Mouse (Mus musculus) neural tube, embryonic 14.5 days (tissue): ENCODE data around the gene Myo1d. TPM values are rescaled to one million over a fixed set of nuclear protein-coding genes. Genes with fewer than 3 reads are reported as not detected.

Experiments used
- ATAC-seq: fragments of 200-750 bp; cut with Nextera tagmentation; 2 replicates; pipeline ENCODE4 v1.8.0; 2017; ENCODE audit warnings: low read depth, mild to moderate bottlenecking, moderate TSS enrichment, moderate library complexity
- H3K27ac ChIP-seq: fragments of 300-500 bp; sonication (generic); 2 replicates; pipeline ENCODE4 v1.5.1; 2014; ENCODE audit warnings: low read depth, mild to moderate bottlenecking, control low read depth, low read length, moderate library complexity, mixed read lengths
- H3K27me3 ChIP-seq: fragments of 300-500 bp; sonication (generic); 2 replicates; pipeline ENCODE4 v1.6.1; 2014; ENCODE audit warnings: low read length; ENCODE audit not compliant: control insufficient read depth, insufficient read depth
- H3K36me3 ChIP-seq: fragments of 300-500 bp; sonication (generic); 2 replicates; pipeline ENCODE4 v1.6.1; 2014; ENCODE audit warnings: low read length, mixed read lengths; ENCODE audit not compliant: control insufficient read depth, insufficient read depth
- H3K4me1 ChIP-seq: fragments of 300-500 bp; sonication (generic); 2 replicates; pipeline ENCODE4 v1.6.1; 2014; ENCODE audit warnings: low read length; ENCODE audit not compliant: control insufficient read depth, insufficient read depth
- H3K4me2 ChIP-seq: fragments of 300-500 bp; sonication (generic); 2 replicates; pipeline ENCODE4 v1.6.1; 2014; ENCODE audit warnings: mild to moderate bottlenecking, low read depth, low read length, control low read depth
- H3K4me3 ChIP-seq: fragments of 300-500 bp; sonication (generic); 2 replicates; pipeline ENCODE4 v1.5.1; 2014; ENCODE audit warnings: low read depth, low read length, control low read depth, mixed read lengths
- H3K9ac ChIP-seq: fragments of 300-500 bp; sonication (generic); replicated peaks from 2 replicates; pipeline ENCODE4 v1.6.1; 2014; ENCODE audit warnings: low read depth, mild to moderate bottlenecking, control low read depth, low read length, mixed read lengths
- H3K9me3 ChIP-seq: fragments of 300-500 bp; sonication (generic); 2 replicates; pipeline ENCODE4 v1.6.1; 2016; ENCODE audit warnings: low read length; ENCODE audit not compliant: control insufficient read depth
- WGBS: fragments of 180-500 bp; shearing (Covaris S2); extraction: QIAGEN DNeasy Blood & Tissue Kit; methylation state at CpG from one replicate; pipeline ENCODE4 v1.1.7; 2014; 5-methylcytosine and 5-hydroxymethylcytosine counted together
- polyA plus RNA-seq: library from polyadenylated mRNA; unstranded; fragments of >200 nt; fragmentation: Nextera tagmentation; extraction: Ambion mirVana; gene quantifications from 2 replicates; pipeline ENCODE4 v1.2.1, GENCODE M21; 2014

The Myo1d gene
- polyA plus RNA-seq, 1 experiment from 2014 or later, result 2.4 TPM

DNA sequence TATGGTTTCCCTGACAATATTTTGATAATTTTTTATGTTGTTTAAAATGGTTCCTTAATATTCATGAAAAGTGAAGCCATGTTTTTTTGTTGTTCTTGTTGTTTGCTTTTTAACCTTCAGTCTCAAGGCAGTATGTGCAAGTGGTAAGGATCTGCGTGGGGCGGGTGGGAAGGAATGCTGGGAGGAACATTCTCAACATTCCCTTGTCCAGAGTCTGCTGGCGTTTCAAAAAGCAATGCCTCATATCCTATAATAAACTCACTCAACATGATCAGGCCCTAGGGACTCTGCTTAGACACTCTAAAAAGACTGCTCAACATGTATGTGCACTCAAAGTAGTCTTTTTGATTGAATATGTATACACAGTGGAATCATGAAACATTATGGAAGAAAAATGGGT lies 97.1 kb downstream of the Myo1d start:
- H3K4me1 ChIP-seq, result no peaks in the 10 kb centered on the region
- no peaks in the 10 kb centered on the region for H3K36me3 ChIP-seq
- no peak overlapping the region for H3K9ac ChIP-seq
- no peak overlapping the region for H3K27ac ChIP-seq
- ATAC-seq, result no peak
- WGBS, result 71% methylated on average over 3 of the region's 3 CpGs
- no peaks in the 10 kb centered on the region for H3K9me3 ChIP-seq
- no peaks in the 10 kb centered on the region for H3K27me3 ChIP-seq
- H3K4me2 ChIP-seq, result no peak overlapping the region
- no peak overlapping the region for H3K4me3 ChIP-seq

DNA sequence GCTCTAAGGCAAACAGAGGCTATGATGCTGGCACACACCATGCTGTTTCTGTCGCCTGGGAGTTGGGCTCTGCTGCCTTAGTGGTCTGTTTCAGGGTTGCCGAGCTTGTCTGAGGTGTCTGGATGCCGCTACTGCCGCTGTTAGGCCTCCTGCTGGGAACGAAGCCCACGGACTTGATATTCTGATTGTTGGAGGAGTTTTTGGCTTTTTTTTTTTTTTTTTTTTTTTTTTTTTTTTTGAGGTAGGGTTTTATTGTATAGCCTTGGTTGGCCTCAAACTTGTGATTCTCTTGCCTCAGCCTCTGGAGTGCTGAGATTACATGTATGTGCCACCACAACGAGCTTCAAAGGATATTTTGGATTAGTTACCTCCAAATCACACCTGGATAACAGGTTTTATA lies 106.8 kb downstream of the Myo1d start:
- 37% methylated on average over 7 of the region's 7 CpGs for WGBS
- no peak overlapping the region for H3K4me2 ChIP-seq
- no peak overlapping the region for H3K27ac ChIP-seq
- H3K27me3 ChIP-seq, result no peaks in the 10 kb centered on the region
- no peak overlapping the region for H3K9ac ChIP-seq
- no peaks in the 10 kb centered on the region for H3K4me1 ChIP-seq
- no peak overlapping the region for H3K4me3 ChIP-seq
- no peak for ATAC-seq
- no peaks in the 10 kb centered on the region for H3K36me3 ChIP-seq
- no peaks in the 10 kb centered on the region for H3K9me3 ChIP-seq

DNA sequence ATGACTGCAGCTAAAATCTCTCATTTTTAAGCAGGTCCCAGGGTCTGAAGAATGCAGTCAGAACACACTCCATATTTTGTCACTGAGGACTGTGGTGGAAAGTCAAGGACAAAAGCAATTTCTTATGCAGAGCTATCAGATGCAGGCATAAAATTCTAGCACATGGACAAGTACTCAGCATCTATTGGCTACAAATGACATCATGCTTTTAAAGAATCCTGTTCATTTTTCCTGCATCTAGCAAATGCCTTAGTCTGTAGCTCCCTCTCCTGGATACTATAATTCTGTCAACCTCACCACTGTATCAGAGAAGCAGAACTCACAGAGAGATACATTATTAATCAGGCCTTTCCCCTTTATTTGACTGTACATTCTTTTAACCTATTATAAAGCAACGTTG lies 109.4 kb downstream of the Myo1d start:
- no peaks in the 10 kb centered on the region for H3K27me3 ChIP-seq
- WGBS, result 46% methylated on average over 1 of the region's 1 CpGs
- H3K4me1 ChIP-seq, result no peaks in the 10 kb centered on the region
- peak overlapping the region; percentile 4; the same call in 1 of the 2 replicates for H3K27ac ChIP-seq
- H3K4me3 ChIP-seq, result no peak overlapping the region
- H3K9ac ChIP-seq, result no peak overlapping the region; the same call in 1 of the 2 replicates
- no peaks in the 10 kb centered on the region for H3K36me3 ChIP-seq
- ATAC-seq, result peak; percentile 92
- no peaks in the 10 kb centered on the region for H3K9me3 ChIP-seq
- H3K4me2 ChIP-seq, result no peak overlapping the region

DNA sequence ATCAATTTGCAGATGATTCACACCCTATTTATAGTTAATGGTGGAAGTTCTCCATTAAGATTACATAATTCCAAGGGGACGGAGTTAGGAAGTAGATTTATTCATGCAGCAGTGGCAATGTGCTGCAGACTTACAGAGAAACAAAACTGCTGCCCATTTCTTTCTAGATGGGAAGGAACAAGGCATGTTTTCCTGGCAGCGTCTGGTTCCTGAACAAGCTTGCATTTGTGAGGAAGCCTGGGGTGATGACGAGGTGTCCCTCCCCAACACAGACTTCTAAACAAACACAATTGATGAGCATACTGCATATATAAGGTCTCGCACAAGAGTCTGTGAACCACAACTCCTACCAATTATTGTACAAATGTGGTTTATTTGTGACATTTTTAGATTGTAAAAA lies 109.9 kb downstream of the Myo1d start:
- H3K27ac ChIP-seq, result peak overlapping the region; percentile 4
- H3K9ac ChIP-seq, result no peak overlapping the region; the same call in 1 of the 2 replicates
- H3K27me3 ChIP-seq, result no peaks in the 10 kb centered on the region
- no peak overlapping the region for H3K4me3 ChIP-seq
- no peak; the same call in 1 of the 2 replicates for ATAC-seq
- 62% methylated on average over 4 of the region's 4 CpGs for WGBS
- no peak overlapping the region for H3K4me2 ChIP-seq
- no peaks in the 10 kb centered on the region for H3K9me3 ChIP-seq
- no peaks in the 10 kb centered on the region for H3K4me1 ChIP-seq
- H3K36me3 ChIP-seq, result no peaks in the 10 kb centered on the region

DNA sequence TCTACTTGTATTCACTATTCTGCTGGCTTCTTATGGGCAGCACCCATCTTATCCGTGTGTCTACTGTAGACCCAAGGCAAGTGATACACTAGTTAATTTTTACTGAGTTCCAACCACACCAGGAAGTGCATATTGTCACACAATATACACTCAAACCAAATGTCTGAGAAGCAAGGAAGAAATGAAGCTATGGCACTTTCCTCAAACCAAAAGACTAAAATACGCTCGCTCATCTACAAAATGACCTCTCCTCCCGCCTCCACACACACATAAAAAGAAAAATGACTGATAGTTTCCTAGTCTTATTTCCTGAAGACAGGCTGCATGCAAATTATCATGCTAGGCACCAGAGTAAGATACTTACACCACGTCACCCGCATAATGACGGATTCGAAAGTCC lies 113.6 kb downstream of the Myo1d start:
- H3K36me3 ChIP-seq, result no peaks in the 10 kb centered on the region
- no peak for ATAC-seq
- H3K4me2 ChIP-seq, result no peak overlapping the region
- no peak overlapping the region for H3K27ac ChIP-seq
- H3K27me3 ChIP-seq, result no peaks in the 10 kb centered on the region
- H3K9ac ChIP-seq, result no peak overlapping the region
- H3K9me3 ChIP-seq, result no peaks in the 10 kb centered on the region
- WGBS, result 95% methylated on average over 8 of the region's 8 CpGs
- no peaks in the 10 kb centered on the region for H3K4me1 ChIP-seq
- H3K4me3 ChIP-seq, result no peak overlapping the region

DNA sequence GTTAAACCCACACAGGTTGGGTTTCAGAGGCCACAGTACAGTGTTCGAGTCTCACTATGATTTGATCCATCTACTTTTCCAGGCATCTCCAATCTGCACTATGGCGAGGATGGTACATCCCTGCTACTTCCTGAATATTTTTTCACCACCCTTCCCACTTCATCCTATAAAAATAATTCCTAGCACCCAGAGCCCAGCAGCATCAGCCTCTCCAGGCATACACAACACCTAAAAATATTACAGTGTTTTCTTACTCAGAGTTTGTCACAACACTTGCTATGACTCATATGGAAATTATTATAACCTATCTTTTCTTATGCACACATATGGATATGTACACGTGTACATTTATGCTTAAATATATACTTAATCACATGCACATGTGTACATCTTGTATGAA lies 115.6 kb downstream of the Myo1d start:
- Histone ChIP-seq H3K4me2 (no peak overlapping the region), H3K4me1 (no peaks in the 10 kb centered on the region), H3K27ac (no peak overlapping the region), H3K9ac (no peak overlapping the region), H3K36me3 (no peaks in the 10 kb centered on the region), H3K9me3 (no peaks in the 10 kb centered on the region), H3K4me3 (no peak overlapping the region), H3K27me3 (no peaks in the 10 kb centered on the region)
- no peak for ATAC-seq
- 90% methylated on average over 3 of the region's 3 CpGs for WGBS

DNA sequence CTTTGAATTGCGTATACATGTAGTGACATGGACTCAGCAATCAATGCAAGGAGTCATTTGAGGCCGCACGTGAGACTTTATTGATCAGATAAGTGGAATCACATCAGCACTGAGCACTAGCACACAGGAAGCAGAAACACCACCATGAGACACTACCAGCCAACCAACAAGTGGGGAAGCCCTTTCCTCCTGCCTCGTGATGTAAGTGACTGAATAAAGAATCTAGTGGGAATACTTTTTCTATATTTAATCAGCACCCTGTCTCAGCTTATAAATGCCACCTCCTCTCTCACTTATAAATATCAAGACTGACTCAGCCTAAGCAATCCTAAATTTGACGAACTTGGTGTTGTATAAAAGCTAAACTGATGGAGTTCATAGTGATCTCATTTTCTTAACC lies 134.7 kb downstream of the Myo1d start:
- Histone ChIP-seq H3K4me3 (no peak overlapping the region), H3K4me2 (no peak overlapping the region), H3K9me3 (no peaks in the 10 kb centered on the region), H3K27me3 (no peaks in the 10 kb centered on the region), H3K36me3 (no peaks in the 10 kb centered on the region), H3K4me1 (no peaks in the 10 kb centered on the region), H3K27ac (no peak overlapping the region), H3K9ac (no peak overlapping the region)
- 91% methylated on average over 5 of the region's 5 CpGs for WGBS
- no peak for ATAC-seq

DNA sequence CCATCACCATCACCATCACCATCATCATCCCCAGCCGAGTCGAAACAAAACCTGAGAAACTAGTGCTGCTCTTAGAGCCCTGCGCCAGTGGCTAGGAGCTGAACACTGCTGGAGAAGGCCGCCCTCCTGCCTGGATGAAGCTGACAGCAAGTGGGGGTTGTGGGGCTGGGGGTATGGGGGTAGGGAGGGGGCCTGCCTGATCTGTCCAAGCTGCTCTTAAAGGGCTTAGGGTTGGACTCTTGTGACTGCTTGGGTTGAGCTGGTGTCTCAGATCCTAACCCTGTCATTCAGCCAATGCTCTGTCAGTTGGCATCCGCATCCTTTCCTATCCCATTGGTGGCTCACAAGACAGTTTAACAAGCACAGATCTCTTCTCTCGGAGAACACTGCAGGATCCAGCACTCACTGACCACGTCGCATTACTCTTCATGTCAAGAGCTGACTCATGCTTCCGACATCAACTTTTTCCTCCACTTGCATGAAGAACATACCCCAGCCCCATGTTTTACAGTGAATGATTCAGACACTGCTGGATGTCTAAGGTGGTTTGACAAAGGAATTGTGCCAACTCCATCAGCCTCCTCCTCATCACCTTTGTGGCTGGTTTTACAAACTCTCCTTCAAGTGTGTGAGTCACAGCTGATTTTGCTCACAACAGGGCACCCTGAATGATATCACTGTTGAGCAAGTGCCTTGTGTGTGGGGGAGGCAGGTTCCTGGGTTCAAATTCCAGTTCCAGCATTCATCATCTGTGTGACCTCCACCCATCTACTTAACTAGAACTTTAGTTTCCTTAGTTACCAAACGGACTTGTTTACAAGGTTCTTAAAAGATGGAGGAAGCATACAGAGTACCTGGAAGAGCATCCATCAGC lies 150.6 kb downstream of the Myo1d start:
- WGBS, result 88% methylated on average over 10 of the region's 10 CpGs

DNA sequence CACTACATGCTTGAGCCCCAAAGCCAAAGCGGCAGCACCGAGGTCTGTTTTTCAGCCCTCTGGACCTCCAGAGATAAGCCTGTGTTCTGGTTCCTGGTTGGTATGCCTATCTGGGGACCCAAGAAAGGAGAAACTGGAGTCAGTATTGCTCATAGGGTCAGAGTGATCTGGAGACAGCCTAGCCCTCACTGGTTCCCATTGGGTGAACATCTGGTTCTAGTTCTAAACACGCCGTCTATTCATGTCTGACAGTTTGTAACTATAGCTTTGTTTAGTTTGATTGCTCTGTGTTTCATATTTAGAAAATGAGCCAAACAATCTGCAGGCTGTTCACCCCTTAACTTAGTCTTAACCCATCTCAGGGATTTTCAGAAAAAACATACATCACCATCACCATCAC lies 151.2 kb downstream of the Myo1d start:
- WGBS, result 94% methylated on average over 4 of the region's 4 CpGs
- ATAC-seq, result no peak
- H3K9ac ChIP-seq, result no peak overlapping the region

More for the DNA sequence above, 150.6 kb downstream of the Myo1d start:
- Histone ChIP-seq H3K4me3 (no peak overlapping the region), H3K4me1 (no peaks in the 10 kb centered on the region), H3K27me3 (no peaks in the 10 kb centered on the region), H3K9ac (no peak overlapping the region), H3K36me3 (no peaks in the 10 kb centered on the region), H3K27ac (no peak overlapping the region), H3K9me3 (no peaks in the 10 kb centered on the region), H3K4me2 (no peak overlapping the region)
- ATAC-seq, result no peak

More for the DNA sequence above, 151.2 kb downstream of the Myo1d start:
- H3K27me3 ChIP-seq, result no peaks in the 10 kb centered on the region
- H3K36me3 ChIP-seq, result no peaks in the 10 kb centered on the region
- H3K27ac ChIP-seq, result no peak overlapping the region
- H3K4me1 ChIP-seq, result no peaks in the 10 kb centered on the region; the same call in 1 of the 2 replicates
- H3K4me3 ChIP-seq, result no peak overlapping the region
- H3K9me3 ChIP-seq, result no peaks in the 10 kb centered on the region
- no peak overlapping the region for H3K4me2 ChIP-seq
